Mouse (Mus musculus) c-Kit-positive CD71-positive TER-119-negative erythroid progenitor cells, embryonic 14.5 days (primary cell): Measurements from ENCODE around the gene Selplg.

Source experiments
- DNase-seq: peaks from one replicate; pipeline ENCODE4 v3.0.0-alpha.2; 2013; ENCODE audit warnings: low read depth

Selplg gene

DNA sequence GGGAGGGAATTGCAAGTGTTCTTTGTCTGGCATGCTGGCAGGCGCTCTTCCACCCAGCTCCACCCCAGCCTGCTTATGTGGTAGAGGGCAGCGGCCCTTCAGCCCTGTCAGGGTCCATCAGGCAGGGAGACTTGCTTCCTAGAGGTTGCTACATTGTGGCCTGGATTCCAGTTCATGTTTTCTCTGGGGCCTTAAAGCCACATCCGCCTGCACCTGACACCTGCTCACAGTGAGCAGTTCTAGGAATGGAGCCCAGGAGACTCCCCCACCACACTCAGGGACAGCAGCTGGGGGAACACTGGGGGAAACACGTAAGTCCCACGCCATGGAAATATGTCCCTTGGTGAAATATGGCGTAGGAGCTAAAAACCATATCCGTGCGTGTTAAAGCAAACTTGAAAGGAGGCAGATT, at the start of gene Selplg:
Gene Selplg (minus strand): TSS at position 155 of the 412 bp plus-strand sequence.
- no peak for DNase-seq

DNA sequence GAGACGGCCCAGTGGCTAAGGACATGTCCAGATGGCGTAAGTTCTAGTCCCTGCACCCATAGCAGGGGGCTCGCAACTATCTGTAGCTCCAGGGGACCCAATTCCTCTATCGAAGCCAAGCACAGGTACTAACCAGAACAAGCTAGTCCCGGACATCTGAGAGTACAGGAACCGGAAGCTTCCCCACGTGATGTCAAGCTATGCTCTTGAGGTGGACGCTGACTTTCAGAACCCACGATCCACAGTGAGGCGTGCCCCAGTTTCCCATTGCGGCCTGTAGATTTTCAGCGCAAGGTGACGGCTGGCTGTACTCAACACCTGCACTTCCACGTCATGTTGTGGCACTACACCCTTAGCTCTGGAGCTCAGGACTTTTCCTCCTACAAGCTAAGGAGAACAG, 48.7 kb upstream of the Selplg start:
- DNase-seq: no peak

DNA sequence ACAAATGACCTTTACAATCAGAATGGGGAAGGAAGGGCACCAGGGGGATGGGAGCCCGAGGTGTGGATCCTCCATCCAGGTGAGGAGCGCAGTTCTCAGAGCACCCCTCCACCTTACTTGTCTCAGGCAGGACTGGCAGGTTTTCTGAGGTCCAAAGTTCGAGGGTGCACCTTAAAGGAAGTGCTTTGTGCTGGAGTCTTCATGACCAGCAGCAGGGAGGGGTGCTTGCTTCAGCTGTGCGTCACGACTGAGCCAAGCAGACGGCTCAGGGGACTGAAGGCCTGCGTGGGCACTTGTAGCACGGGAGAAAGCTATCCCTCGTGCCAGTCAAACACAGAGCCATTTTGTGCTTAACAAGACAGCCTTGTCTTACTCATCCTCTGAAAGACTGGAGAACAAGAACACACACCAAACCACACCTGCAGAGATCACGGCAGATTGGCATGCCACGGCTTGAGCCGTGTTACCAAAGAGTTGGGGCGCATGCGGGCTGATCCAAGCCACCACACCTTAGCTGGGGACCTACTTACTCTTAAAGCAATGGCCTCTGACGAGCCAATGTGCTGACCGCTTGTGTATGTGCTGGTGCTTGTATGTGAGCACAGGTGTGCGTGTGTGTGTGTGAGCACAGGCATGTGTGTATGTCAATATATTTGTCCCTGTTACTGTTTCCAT, 46.6 kb upstream of the Selplg start:
- no peak for DNase-seq

DNA sequence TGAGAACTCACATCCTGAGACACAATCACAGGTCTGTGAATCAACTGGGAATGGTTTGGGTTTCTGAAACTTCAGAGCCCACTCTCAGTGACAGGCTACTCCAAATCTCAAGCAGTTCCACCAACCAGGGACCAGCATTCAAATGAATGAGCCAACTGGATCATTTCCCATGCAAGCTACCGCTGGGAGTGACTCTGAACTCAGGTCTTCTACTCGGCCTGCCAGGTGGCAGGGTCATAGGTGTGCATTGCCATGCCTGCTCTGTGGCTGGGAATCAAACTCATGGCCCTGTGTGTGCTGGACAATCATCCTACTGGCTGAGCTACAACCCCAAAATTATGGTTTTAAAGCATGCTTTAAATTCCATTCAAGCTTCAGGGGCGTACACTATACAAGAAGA, 45.1 kb upstream of the Selplg start:
- no peak for DNase-seq

DNA sequence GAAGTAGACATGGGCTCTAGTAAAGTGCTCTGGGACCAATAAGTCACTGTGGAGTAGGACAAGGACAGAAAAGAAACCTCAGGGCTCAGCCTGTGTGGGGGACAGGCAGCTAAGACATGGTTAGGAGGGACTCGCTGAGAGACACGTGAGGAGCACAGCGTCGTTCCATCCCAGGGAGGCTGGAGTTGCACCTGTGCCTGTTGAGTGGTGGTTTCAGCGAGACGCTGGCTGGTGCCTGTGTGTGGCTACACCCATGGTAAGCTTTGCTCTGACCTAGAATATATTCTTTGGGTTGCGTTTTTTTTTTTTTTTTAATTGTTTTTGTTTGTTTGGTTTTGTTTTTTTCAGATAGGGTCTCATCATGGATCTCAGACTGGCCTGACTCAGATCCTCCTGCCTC, 43.7 kb upstream of the Selplg start:
- no peak for DNase-seq

DNA sequence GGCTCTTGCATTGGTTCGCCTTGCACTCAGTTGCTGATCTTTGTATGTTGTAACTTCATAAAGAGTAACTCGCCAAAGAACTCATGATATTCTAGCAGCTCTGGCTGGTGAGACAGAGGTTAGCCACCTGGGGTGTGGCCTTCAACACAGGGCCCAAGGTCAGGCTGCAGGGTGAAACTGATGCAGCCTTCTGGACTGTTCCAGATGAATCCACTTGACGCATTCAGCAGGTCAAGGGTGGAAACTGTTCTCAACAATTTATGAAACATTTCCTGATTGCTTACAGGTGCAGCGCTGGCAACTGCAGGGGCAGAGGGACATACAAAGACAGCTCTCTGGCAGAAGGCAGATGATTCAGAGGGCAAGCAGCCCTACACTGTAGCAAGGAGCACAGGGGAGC, 43.2 kb upstream of the Selplg start:
- no peak for DNase-seq

DNA sequence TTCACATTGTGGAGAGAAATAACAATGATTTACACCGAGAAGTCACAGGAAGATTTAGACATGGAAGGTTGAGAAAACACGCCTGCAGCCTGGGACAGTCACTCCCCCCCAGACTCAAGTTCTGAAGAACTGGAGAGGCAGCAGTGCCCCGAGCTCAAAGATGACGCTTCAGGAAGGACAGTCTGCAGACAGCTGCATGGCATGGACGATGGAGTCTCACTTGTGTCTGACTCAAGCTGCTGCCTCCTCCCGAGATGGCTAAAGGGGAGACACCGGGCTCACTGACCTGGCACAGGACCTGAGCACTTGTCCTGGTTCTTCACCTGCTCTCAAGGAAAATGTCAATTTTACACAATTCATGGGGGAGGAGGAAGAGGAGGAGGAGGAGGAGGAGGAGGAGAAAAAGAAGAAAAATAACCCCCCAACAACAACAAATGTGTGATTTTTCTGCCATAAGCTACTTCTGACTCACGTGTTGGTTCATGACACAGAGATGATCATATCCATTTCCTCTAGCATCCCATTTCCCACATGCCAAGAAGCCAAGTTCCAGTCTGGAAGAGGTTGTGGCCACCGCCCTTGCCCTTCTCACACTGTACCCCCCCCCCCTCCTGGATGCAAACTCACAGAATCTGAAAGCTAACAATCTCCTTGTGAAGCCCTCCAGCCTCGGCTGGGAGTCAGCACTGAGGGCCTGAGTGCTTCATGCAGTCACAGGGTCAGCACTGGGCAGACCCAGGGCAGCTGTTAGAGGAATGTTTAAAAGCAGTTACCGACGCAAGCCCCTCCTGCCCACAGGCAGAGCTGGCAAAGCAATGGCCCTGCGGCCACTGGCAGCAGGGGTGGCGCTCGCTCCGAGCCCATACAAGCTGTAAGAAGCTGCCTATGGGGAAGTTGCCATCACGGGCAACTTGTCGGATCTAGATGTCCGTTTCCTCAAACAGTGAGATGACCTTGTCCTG, 41.9 kb upstream of the Selplg start:
- no peak for DNase-seq

DNA sequence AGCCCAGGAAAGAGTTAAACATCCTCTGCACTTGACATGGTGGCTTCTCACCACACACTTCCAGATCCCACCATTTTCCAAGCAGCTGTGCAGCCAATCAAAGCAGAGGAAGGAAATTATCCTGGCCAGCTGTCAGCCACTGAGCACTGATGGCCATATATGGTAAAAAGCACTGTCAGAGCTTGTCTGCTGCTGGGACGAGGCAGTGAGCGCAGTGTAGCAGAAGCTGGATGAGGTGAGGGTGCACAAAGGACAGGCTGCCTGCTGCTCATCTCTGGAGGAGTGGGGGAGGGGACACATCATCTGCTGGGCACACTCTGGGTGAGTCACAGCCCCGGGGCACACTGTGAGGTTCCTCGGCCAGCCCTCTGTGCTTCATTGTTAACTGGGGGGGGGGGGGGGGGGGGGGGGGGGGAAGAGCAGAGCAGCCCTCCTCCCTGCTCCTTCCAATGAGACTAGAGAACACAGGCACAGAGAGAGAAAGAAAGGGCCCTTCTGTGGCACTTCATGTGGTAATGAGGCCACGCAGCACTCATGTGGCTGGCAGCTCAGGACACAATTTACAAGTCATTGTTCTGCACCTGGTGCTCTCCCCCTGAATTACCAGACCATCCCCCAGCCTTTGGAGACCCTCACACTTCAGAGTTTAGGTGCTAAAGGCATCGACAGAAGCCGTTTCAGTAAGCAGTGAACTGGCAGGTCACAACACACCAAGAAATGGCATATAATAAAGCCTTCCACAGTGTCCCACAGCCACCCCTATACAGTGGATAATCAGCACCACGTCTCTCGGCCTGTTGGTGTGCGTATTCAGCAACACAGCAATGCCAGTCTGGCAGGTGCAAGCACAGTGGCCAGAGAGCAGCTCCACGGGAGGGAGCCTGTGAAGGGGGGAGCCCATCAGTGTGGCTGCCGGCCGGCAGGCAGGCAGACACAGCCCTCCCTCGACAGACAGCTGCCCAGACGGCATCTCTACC, 40.8 kb upstream of the Selplg start:
- no peak for DNase-seq

DNA sequence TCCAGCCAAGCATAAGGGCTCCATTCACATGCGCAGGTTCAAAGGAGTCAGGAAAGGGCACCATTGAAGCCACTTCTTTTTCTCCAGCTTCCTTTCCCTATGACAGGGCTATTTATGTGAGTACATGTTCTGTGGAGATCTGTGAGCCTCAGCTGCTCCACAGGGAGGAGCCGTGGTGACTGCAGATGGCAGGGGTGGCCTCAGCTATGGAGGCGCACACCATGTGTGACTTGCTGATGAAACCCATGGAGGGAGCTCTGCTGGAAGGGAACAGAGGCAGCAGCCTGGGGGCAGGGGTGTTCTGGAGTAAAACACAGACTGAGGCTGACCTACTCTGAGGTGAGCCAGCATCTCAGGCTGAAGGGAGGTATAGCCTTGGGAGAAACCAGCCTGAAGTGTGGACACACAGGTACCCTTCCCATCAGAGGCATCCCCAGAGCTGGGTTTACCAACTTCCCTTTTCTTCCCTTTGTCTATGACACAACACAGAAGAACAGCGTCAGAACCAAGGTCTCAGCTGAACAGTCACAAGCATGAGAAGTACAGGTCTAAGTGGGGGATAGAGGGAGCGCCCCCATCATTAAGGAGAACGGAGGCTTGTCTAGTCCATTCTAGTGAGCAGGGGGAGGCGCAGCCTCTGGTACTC, 39.6 kb upstream of the Selplg start:
- DNase-seq: no peak

DNA sequence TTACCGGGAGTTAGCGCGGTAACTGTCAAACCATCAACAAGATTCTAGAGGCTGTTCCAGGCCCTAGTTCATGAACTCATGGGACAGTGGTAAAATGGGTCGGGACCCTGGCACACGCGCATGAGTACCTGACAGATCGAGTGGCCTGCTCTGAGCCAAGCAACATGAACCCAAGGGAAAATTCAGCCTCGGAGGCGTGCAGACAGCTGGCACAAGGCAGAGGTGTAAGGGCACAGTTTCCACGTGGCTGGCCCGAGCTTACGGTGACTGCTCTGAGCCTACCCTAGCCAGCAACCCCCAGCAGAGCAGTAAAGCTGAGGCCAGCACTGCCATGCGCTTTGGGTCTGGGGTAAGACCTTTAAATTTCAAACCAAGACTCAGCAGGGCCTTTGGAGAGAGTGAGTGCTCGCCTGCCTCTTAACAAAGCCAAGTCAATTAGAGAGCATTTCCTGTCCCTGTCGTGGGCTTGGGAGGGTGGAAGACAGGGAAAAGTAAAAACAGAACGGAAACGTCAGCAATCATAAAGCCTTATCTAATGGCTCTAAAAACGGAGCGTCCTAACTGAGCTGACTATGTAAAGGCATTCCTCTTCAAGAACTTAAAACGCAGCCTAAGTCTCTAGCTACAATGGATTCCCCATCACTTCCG, 38.1 kb upstream of the Selplg start:
- DNase-seq: no peak

DNA sequence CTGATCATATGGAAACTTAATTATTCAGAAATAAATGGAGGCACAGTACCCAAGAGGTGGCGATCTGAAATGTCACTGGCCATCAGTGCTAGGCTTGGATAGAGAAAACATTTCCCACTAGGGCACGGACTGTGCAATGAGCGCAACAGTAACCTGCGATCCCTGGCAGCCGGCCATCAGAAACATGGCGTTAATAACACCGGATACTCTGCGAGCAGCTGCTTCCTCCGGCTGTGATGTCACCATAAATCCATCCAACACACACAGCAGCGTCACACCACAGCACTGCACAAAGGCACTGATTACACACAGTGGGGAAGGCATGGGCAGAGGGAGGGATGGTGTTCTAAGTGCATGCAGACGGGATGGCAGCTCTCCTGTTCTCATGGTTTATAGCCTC, 36.7 kb upstream of the Selplg start:
- DNase-seq: no peak

DNA sequence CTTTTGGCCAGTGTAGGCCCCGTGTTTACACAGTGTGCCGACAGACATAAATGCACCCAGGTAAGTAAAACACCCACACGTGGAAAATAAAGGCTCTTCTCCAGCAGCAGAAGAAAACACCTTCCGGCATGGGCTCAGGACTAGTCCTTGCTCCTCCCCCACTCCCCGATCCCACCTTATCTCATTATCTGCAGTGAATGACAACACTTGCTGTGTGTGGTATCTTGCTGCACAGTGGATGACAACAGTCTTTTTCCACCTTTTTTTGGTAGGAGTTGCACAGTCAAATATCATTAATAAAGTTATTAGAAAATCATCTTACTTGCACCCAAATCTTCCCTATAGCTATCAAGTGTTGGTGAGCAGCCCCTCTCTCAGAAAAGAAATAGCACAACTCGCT, 32.5 kb upstream of the Selplg start:
- DNase-seq: no peak

DNA sequence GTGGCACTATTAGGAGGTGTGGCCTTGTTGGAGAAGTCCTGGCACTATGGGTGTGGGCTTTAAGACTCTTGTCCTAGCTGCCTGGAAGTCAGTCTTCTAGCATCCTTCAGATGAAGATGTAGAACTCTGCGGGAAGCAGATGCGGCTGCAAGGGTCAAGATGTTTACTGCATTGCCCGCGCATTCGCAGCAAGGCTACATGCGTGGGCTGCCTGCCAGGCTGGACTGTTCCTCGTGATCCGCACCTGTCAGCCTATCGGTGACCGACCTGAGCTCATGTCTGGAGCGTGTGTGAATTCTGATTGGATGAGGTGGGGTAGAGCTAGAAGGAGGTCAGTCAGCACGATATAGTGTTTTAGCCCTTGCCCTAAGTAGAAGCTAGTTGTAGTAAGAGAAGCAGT, 31.6 kb upstream of the Selplg start:
- DNase-seq: no peak

DNA sequence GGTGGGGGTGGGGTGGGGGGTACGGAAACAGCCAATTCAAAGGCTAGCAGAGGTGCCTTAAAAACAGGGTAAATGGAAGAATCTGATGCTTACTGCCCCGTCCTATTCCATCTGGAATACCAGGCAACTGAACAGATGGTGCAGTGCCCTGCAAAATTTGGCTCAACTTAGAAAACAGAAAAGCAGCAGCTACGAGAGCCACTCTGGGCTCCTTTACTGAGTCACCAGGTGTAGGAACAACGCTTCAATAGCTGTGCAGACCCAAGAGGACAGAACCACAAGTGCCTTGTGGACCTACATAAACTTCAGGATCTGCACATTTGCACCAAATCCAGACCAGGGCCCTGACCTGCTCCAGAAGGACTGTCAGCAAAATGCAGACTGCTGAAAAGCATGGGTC, 30.0 kb upstream of the Selplg start:
- DNase-seq: no peak

DNA sequence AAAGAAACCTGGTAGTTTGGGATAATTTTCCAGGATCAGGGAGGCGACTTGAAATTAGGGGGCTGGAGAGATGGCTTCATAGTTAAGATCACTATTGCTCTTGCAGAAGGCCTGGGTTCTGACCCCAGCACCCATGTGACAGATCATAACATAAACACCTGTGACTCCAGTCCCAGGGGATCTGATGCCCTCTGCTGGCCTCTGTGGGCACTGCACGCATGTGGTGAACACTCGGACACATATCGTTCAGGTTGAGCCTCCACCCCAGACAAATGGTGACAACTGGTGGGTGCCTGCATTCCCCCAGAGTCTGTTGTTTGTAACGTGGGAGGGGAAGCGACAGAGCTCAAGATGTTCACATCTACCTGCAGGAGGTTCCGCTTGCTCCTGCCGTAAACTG, 28.9 kb upstream of the Selplg start:
- no peak for DNase-seq

DNA sequence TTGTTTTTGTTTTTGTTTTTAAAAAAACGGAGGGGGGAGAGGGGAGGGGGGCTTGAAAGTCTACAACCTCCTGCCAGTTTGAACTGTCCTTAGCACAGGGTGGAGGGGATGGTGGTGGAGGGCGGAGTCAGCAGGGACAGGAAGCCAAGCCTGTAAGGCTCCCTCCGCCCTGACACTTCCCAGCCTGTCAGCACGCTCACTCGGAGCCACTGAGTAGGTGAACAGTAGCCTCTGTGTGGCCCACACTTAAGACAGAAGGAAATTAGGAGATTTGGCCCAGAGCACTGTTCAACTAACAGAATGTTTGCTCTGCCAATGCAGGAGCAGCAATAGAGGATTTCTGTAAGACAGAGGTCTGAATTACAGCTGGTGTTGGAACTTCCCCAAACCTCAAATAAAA, 26.5 kb upstream of the Selplg start:
- DNase-seq: no peak

DNA sequence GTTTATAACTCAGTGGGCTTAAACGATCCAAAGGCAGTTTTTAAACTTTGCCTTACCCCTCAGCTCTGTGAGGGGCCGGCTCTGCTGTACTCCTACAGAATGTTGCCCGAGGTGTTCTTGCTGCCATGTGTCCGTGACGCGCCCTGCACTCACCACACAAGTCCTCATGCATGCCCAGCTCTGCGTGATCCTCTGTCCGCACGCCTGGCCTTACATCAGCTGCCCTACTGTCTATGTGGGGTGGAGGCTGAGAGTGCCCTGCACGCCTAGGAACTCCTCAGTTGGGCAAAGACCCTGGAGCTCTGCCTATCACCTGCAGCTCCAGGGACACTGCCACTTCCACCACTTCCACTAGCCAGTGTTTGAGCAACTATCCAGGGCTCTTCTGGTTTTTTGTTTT, 26.1 kb upstream of the Selplg start:
- no peak for DNase-seq

DNA sequence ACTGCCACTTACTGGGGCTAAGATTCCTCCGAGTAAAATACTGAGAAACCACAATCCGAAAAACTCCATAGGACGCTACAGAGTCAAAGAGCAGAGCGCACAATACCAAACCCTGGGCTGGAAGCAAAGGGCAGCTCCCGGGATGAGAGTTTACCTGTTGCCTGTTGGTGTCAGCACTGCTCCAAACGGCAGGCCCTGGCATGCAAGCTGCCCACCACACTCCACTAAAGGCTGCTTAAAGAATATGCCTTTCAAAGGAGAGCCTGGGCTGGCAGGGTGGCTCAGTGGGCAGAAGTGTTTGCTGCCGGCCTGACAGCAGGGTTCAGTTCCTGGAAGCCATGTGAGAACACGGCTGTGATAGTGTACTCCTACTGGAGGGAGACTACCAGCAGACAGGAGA, 25.2 kb upstream of the Selplg start:
- DNase-seq: no peak

DNA sequence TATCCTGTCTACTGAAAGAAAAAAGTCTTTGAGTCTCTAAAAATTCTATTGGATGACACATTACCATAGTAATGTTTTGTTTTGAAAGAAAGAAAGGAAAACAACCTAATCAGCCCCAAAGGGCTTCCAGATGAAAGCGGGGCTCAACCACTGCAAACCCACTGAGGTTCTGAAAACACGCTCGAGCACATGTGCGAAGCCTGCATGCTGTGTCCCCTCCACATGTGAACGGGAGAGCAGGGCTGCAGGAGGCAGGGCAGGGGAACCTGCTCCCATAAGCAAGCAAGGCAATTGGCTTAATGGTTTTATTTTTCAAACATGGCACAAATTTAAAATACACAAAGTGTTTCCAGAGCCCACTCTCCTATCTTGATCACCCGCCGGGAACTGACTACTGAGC, 24.2 kb upstream of the Selplg start:
- no peak for DNase-seq

DNA sequence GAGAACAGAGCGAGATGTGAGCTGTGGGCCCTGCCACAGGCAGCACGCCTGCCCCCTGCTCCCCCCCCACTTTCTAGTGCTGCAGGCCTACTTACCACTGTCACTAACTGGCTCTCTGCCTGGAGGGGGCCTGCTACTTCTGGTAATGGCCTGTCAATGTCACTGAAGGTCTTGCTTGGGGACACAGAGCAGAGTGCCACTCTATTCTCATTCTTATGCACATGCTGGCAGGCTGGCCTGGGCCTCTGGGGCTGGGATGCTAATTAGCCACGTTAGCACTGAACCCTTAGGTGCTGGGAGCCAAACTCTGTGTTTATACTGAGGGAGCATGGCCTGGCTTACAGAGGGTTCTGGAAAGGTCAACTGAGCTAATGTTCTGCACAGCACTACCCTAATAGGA, 23.3 kb upstream of the Selplg start:
- DNase-seq: no peak

DNA sequence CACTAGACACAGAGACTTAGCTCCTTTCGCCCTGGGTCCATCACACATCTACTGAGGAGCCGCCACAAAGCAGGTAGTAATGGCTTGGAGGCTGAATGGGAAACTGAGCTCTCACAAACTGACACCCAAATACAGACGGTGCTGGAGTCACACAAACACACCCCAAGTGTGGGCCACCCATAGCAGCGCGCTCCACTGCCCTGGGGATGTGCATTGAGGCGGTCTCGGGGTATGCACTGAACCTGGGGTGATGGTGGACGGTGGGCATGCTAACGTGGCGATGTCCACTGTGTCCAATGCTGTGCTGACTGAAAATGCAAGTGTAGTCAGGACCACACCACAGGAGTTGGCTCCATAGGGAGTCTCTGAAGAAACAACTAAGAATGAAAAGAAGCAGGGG, 22.7 kb upstream of the Selplg start:
- DNase-seq: no peak
